Mouse (Mus musculus) forelimb bud, embryonic 11.5 days (tissue): ENCODE data around the gene Gm20431.
A peak's percentile ranks its signal among the peaks of the same experiment; 100 is the strongest.

Experiments used
- DNase-seq: peaks from one replicate; pipeline ENCODE4 v3.0.0-alpha.2; 2012; ENCODE audit warnings: low read depth, low spot score

The Gm20431 gene

GRCm38 (mm10) chr2:167571442-167572220 lies 89.7 kb downstream of the Gm20431 start:
- DNase-seq: no peak

GRCm38 (mm10) chr2:167570815-167571214 lies 90.5 kb downstream of the Gm20431 start:
- DNase-seq: no peak

- DNase-seq: no peak
These were observed 91.2 kb downstream of the Gm20431 start for GRCm38 (mm10) chr2:167569934-167570651.

- DNase-seq: no peak
These were observed 93.2 kb downstream of the Gm20431 start for GRCm38 (mm10) chr2:167568112-167568511.

GRCm38 (mm10) chr2:167565682-167566081 lies 95.6 kb downstream of the Gm20431 start:
- DNase-seq: peak; percentile 82

GRCm38 (mm10) chr2:167565312-167565656 lies 96.0 kb downstream of the Gm20431 start:
- DNase-seq: no peak

- DNase-seq: no peak
These were observed 96.6 kb downstream of the Gm20431 start for GRCm38 (mm10) chr2:167564551-167565311.

- peak; percentile 86 for DNase-seq
These were observed 97.6 kb downstream of the Gm20431 start for GRCm38 (mm10) chr2:167563703-167564102.

GRCm38 (mm10) chr2:167563035-167563434 lies 98.3 kb downstream of the Gm20431 start:
- DNase-seq: no peak

- no peak for DNase-seq
These were observed 99.2 kb downstream of the Gm20431 start for GRCm38 (mm10) chr2:167562101-167562500.

GRCm38 (mm10) chr2:167559413-167559812 lies 101.9 kb downstream of the Gm20431 start:
- DNase-seq: no peak
